Mouse (Mus musculus) midbrain, postnatal 0 days (tissue): ENCODE results near the gene Tspear. TPM values are rescaled to one million over a fixed set of nuclear protein-coding genes. Genes with fewer than 3 reads are reported as not detected.
A peak's percentile ranks its signal among the peaks of the same experiment; 100 is the strongest.

ENCODE experiments used
- ATAC-seq: fragments of 200-750 bp; cut with Nextera tagmentation; 2 replicates; pipeline ENCODE4 v1.8.0; 2017; ENCODE audit warnings: moderate number of reproducible peaks, mild to moderate bottlenecking, moderate TSS enrichment, moderate library complexity; ENCODE audit not compliant: low FRiP score
- DNase-seq: peaks from one replicate; pipeline ENCODE4 v3.0.0-alpha.2; 2015; ENCODE audit warnings: low spot score
- H3K27ac ChIP-seq: fragments of 300-500 bp; sonication (generic); 2 replicates; pipeline ENCODE4 v1.5.1; 2014; ENCODE audit warnings: low read depth, mild to moderate bottlenecking, low read length, mixed read lengths
- H3K27me3 ChIP-seq: fragments of 300-500 bp; sonication (generic); 2 replicates; pipeline ENCODE4 v1.6.1; 2014; ENCODE audit warnings: low read length, control low read depth, mixed read lengths; ENCODE audit not compliant: insufficient read depth
- H3K36me3 ChIP-seq: fragments of 300-500 bp; sonication (generic); 2 replicates; pipeline ENCODE4 v1.6.1; 2014; ENCODE audit warnings: low read length, control low read depth, mixed read lengths; ENCODE audit not compliant: insufficient read depth
- H3K4me1 ChIP-seq: fragments of 300-500 bp; sonication (generic); 2 replicates; pipeline ENCODE4 v1.6.1; 2014; ENCODE audit warnings: mild to moderate bottlenecking, control low read depth, antibody characterized with exemption, low read length, mixed read lengths; ENCODE audit not compliant: insufficient read depth
- H3K4me2 ChIP-seq: fragments of 300-500 bp; sonication (generic); 2 replicates; pipeline ENCODE4 v1.6.1; 2014; ENCODE audit warnings: low read depth, mild to moderate bottlenecking, low read length, mixed read lengths; ENCODE audit not compliant: poor library complexity, severe bottlenecking
- H3K4me3 ChIP-seq: fragments of 300-500 bp; sonication (generic); 2 replicates; pipeline ENCODE4 v1.5.1; 2014; ENCODE audit warnings: low read depth, mild to moderate bottlenecking, low read length, moderate library complexity
- H3K9ac ChIP-seq: fragments of 300-500 bp; sonication (generic); replicated peaks from 2 replicates; pipeline ENCODE4 v1.6.1; 2014; ENCODE audit warnings: mild to moderate bottlenecking, low read length, moderate library complexity, mixed read lengths; ENCODE audit not compliant: poor library complexity, severe bottlenecking
- H3K9me3 ChIP-seq: fragments of 300-500 bp; sonication (generic); 2 replicates; pipeline ENCODE4 v1.6.1; 2016; ENCODE audit warnings: low read length, control low read depth
- CTCF ChIP-seq: IDR thresholded peaks from 2 replicates; pipeline ENCODE4 v1.5.1; 2016; ENCODE audit warnings: antibody characterized with exemption, mild to moderate bottlenecking
- WGBS: fragments of 180-500 bp; shearing (Covaris S2); extraction: QIAGEN DNeasy Blood & Tissue Kit; methylation state at CpG from one replicate; pipeline ENCODE4 v1.1.7; 2014; 5-methylcytosine and 5-hydroxymethylcytosine counted together
- microRNA counts: library from miRNA; unstranded; fragments of <30 nt; microRNA quantifications from one replicate; lab custom pipeline; 2015
- microRNA-seq: library from miRNA; unstranded; fragments of <30 nt; microRNA quantifications from one replicate; pipeline ENCODE4, GENCODE M21; 2016; ENCODE audit warnings: borderline number of aligned reads
- polyA plus RNA-seq: library from polyadenylated mRNA; unstranded; fragments of >200 nt; fragmentation: Nextera tagmentation; extraction: Ambion mirVana; gene quantifications from 2 replicates; pipeline ENCODE4 v1.2.1, GENCODE M21; 2015
- total RNA-seq: library from RNA; depleted of rRNA; stranded (reverse); fragments of >200 nt; gene quantifications from 2 replicates; pipeline ENCODE4 v1.2.3, GENCODE M21; 2014; rRNA removed

Tspear gene
- total and polyA plus RNA-seq, 2 experiments from 2014 or later: 0.63 to 1.5 TPM

- Histone ChIP-seq H3K27me3 (no peaks in the 10 kb centered on the region), H3K4me3 (no peak overlapping the region), H3K9me3 (no peaks in the 10 kb centered on the region), H3K9ac (no peak overlapping the region), H3K4me2 (no peak overlapping the region), H3K4me1 (no peaks in the 10 kb centered on the region), H3K27ac (no peak overlapping the region), H3K36me3 (no peaks in the 10 kb centered on the region)
- WGBS: 90% methylated on average over 10 of the region's 10 CpGs
- ATAC-seq (no peak), DNase-seq (no peak)
- TF ChIP-seq CTCF: no peak
Observed at GRCm38 (mm10) chr10:77927375-77927774, 241.0 kb downstream of the Tspear start.

MicroRNA genes within 50 kb of the gene (microRNA counts, 519-probe panel; counts per million panel counts)
- microRNA mmu-miR-1930 (lab: Ali Mortazavi, UCI): 528 counts per million, percentile 58 among the panel's probes with 10 or more counts

Small RNA genes lying within 50 kb of the gene (microRNA-seq; reads per million reads assigned to microRNA genes)
- gene Mir1930: 14.4 reads per million, percentile 25 among the genes with 10 or more reads in this experiment

Other genes with a start within 250 kb of the Tspear start
- 47.1 and 49.2 TPM in 2 replicates for gene Fam207a, start 170.8 kb upstream of the Tspear start, total RNA-seq
- gene Fam207a, start 170.8 kb upstream of the Tspear start, polyA plus RNA-seq: 32.7 and 34.9 TPM in 2 replicates
- 0.55 and 1.7 TPM in 2 replicates for gene Itgb2, start 156.3 kb upstream of the Tspear start, total RNA-seq
- gene Itgb2, start 156.3 kb upstream of the Tspear start, polyA plus RNA-seq: 0.69 and 1.2 TPM in 2 replicates
- 87.2 and 116 TPM in 2 replicates for gene Pttg1ip, start 104.8 kb upstream of the Tspear start, total RNA-seq
- 74.7 and 79.0 TPM in 2 replicates for gene Pttg1ip, start 104.8 kb upstream of the Tspear start, polyA plus RNA-seq
- gene Sumo3, start 80.5 kb upstream of the Tspear start, total RNA-seq: 167 and 306 TPM in 2 replicates
- 385 and 389 TPM in 2 replicates for gene Sumo3, start 80.5 kb upstream of the Tspear start, polyA plus RNA-seq
- not detected in 2 replicates for gene Gm49325, start 80.4 kb upstream of the Tspear start, total RNA-seq
- 6.9 and 10.5 TPM in 2 replicates for gene Gm49325, start 80.4 kb upstream of the Tspear start, polyA plus RNA-seq
- gene Ube2g2, start 64.3 kb upstream of the Tspear start, total RNA-seq: 39.3 and 41.8 TPM in 2 replicates
- gene Ube2g2, start 64.3 kb upstream of the Tspear start, polyA plus RNA-seq: 67.2 and 70.6 TPM in 2 replicates
- not detected in 2 replicates for gene Gm19402, start 4.2 kb downstream of the Tspear start, total RNA-seq
- gene Gm19402, start 4.2 kb downstream of the Tspear start, polyA plus RNA-seq: not detected in 2 replicates
- gene Gm9508, start 10.7 kb downstream of the Tspear start, total RNA-seq: not detected in 2 replicates
- not detected in 2 replicates for gene Gm9508, start 10.7 kb downstream of the Tspear start, polyA plus RNA-seq
- gene Gm10272, start 20.1 kb downstream of the Tspear start, total RNA-seq: not detected in 2 replicates
- gene Gm10272, start 20.1 kb downstream of the Tspear start, polyA plus RNA-seq: not detected in 2 replicates
- gene Gm10024, start 24.9 kb downstream of the Tspear start, total RNA-seq: not detected in 2 replicates
- not detected in 2 replicates for gene Gm10024, start 24.9 kb downstream of the Tspear start, polyA plus RNA-seq
- not detected in 2 replicates for gene Gm10142, start 29.2 kb downstream of the Tspear start, total RNA-seq
- gene Gm10142, start 29.2 kb downstream of the Tspear start, polyA plus RNA-seq: not detected in 2 replicates
- not detected in 2 replicates for gene Krtap12-1, start 34.0 kb downstream of the Tspear start, total RNA-seq
- gene Krtap12-1, start 34.0 kb downstream of the Tspear start, polyA plus RNA-seq: not detected in 2 replicates
- gene Gm10100, start 39.9 kb downstream of the Tspear start, total RNA-seq: not detected in 2 replicates
- gene Gm10100, start 39.9 kb downstream of the Tspear start, polyA plus RNA-seq: not detected in 2 replicates
- gene Gm18596, start 56.1 kb downstream of the Tspear start, total RNA-seq: not detected in 2 replicates
- gene Gm18596, start 56.1 kb downstream of the Tspear start, polyA plus RNA-seq: not detected in 2 replicates
- not detected in 2 replicates for gene Gm9736, start 64.8 kb downstream of the Tspear start, total RNA-seq
- not detected in 2 replicates for gene Gm9736, start 64.8 kb downstream of the Tspear start, polyA plus RNA-seq
- not detected in 2 replicates for gene Gm3233, start 73.1 kb downstream of the Tspear start, total RNA-seq
- not detected in 2 replicates for gene Gm3233, start 73.1 kb downstream of the Tspear start, polyA plus RNA-seq
- not detected in 2 replicates for gene Gm3238, start 84.8 kb downstream of the Tspear start, total RNA-seq
- gene Gm3238, start 84.8 kb downstream of the Tspear start, polyA plus RNA-seq: not detected in 2 replicates
- not detected in 2 replicates for gene Gm7138, start 90.4 kb downstream of the Tspear start, total RNA-seq
- gene Gm7138, start 90.4 kb downstream of the Tspear start, polyA plus RNA-seq: not detected in 2 replicates
- gene Gm3250, start 96.0 kb downstream of the Tspear start, total RNA-seq: not detected in 2 replicates
- gene Gm3250, start 96.0 kb downstream of the Tspear start, polyA plus RNA-seq: not detected in 2 replicates
- gene Gm7137, start 101.6 kb downstream of the Tspear start, total RNA-seq: not detected in 2 replicates
- gene Gm7137, start 101.6 kb downstream of the Tspear start, polyA plus RNA-seq: not detected in 2 replicates
- gene Gm9639, start 108.5 kb downstream of the Tspear start, total RNA-seq: not detected in 2 replicates
- gene Gm9639, start 108.5 kb downstream of the Tspear start, polyA plus RNA-seq: not detected in 2 replicates
- gene Gm19668, start 112.6 kb downstream of the Tspear start, total RNA-seq: not detected in 2 replicates
- gene Gm19668, start 112.6 kb downstream of the Tspear start, polyA plus RNA-seq: not detected in 2 replicates
- not detected in 2 replicates for gene Gm9507, start 125.3 kb downstream of the Tspear start, total RNA-seq
- not detected in 2 replicates for gene Gm9507, start 125.3 kb downstream of the Tspear start, polyA plus RNA-seq
- gene Gm2696, start 128.1 kb downstream of the Tspear start, total RNA-seq: not detected in 2 replicates
- gene Gm2696, start 128.1 kb downstream of the Tspear start, polyA plus RNA-seq: not detected in 2 replicates
- 0.27 TPM in 1 of 2 replicates, not detected in the other for gene Krtap10-4, start 140.5 kb downstream of the Tspear start, total RNA-seq
- not detected in 2 replicates for gene Krtap10-4, start 140.5 kb downstream of the Tspear start, polyA plus RNA-seq
- gene Krtap10-10, start 149.4 kb downstream of the Tspear start, total RNA-seq: not detected in 2 replicates
- gene Krtap10-10, start 149.4 kb downstream of the Tspear start, polyA plus RNA-seq: not detected in 2 replicates
- gene Gm36176, start 160.2 kb downstream of the Tspear start, total RNA-seq: not detected in 2 replicates
- not detected in 2 replicates for gene Gm36176, start 160.2 kb downstream of the Tspear start, polyA plus RNA-seq
- gene Gm10318, start 166.3 kb downstream of the Tspear start, total RNA-seq: not detected in 2 replicates
- gene Gm10318, start 166.3 kb downstream of the Tspear start, polyA plus RNA-seq: not detected in 2 replicates
- gene Gm3285, start 175.4 kb downstream of the Tspear start, total RNA-seq: not detected in 2 replicates
- not detected in 2 replicates for gene Gm3285, start 175.4 kb downstream of the Tspear start, polyA plus RNA-seq
- gene Lrrc3, start 216.0 kb downstream of the Tspear start, total RNA-seq: 36.1 and 39.6 TPM in 2 replicates
- gene Lrrc3, start 216.0 kb downstream of the Tspear start, polyA plus RNA-seq: 29.7 and 29.9 TPM in 2 replicates